Mouse (Mus musculus) bone marrow macrophage, adult 2 months (primary cell): ENCODE results near the gene Btbd7.

Experiments
- CTCF ChIP-seq: IDR thresholded peaks from 2 replicates; pipeline ENCODE4 v1.5.1; 2012; ENCODE audit warnings: low read depth, mild to moderate bottlenecking, low read length, moderate library complexity
- POLR2A ChIP-seq: IDR thresholded peaks from 2 replicates; pipeline ENCODE4 v1.6.1; 2012; ENCODE audit warnings: mild to moderate bottlenecking, low read depth, low read length, borderline replicate concordance

DNA sequence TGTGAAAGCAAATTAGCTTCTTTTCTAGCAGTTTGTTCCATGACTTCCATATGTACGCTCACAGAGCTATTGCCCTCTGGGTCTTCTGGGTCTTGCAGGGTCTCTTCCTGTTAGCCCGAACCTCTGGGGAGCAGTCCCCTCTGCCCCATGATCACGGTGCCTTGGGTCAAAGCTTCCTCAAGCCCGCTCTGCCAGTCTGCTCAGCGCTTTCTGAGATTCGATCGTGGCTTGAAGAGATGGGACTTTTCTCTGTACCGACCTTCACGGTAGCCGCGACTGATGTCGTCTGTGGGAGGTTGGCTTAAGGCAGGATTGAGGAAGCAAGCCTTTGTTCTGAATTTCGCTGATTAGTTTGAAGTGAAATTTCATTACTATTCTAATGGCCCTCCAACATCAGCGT is 102.2 kb downstream of the Btbd7 start:
- no peak for TF ChIP-seq CTCF
- no peak for TF ChIP-seq POLR2A
